Mouse (Mus musculus): ENCODE measurements around the gene Cdc20b. TPM values are rescaled to one million over a fixed set of nuclear protein-coding genes. Genes with fewer than 3 reads are reported as not detected.
A peak's percentile ranks its signal among the peaks of the same experiment; 100 is the strongest.

Cdc20b gene
- polyA plus RNA-seq, 1 experiment, result 0.47 TPM

- Histone ChIP-seq H3K27ac (ENCODE audit: control insufficient read depth, insufficient read depth, low read length) (no peak overlapping the region), H3K36me3 (ENCODE audit: control insufficient read depth, insufficient read depth, low read length) (no peaks in the 10 kb centered on the region), H3K4me3 (ENCODE audit: control insufficient read depth, insufficient read depth, low read length) (no peak overlapping the region), H3K27me3 (ENCODE audit: control insufficient read depth, insufficient read depth, low read length) (no peaks in the 10 kb centered on the region), H3K4me1 (replicated peaks; ENCODE audit: control insufficient read depth, insufficient read depth, low read length) (peaks cover 19% of the 10 kb centered on the region)
- DNase-seq, result peak; percentile 81
- no peak for TF ChIP-seq POLR2A (IDR thresholded peaks at IDR 0.05; ENCODE audit: control insufficient read depth, extremely low read depth, insufficient read depth, low read length, poor library complexity)
- no peak for TF ChIP-seq CTCF (IDR thresholded peaks at IDR 0.05; ENCODE audit: borderline replicate concordance, control insufficient read depth, extremely low read depth, insufficient read depth, low read length, poor library complexity)
- WGBS, result 1% methylated on average over 4 of the region's 4 CpGs
Observed at GRCm38 (mm10) chr13:113035852-113036251, 941 bp downstream of the Cdc20b start.

- Histone ChIP-seq H3K27ac (ENCODE audit: control insufficient read depth, insufficient read depth, low read length) (no peak overlapping the region), H3K4me1 (replicated peaks; ENCODE audit: control insufficient read depth, insufficient read depth, low read length) (peaks cover 9% of the 10 kb centered on the region), H3K27me3 (ENCODE audit: control insufficient read depth, insufficient read depth, low read length) (no peaks in the 10 kb centered on the region), H3K36me3 (ENCODE audit: control insufficient read depth, insufficient read depth, low read length) (no peaks in the 10 kb centered on the region), H3K4me3 (ENCODE audit: control insufficient read depth, insufficient read depth, low read length) (no peak overlapping the region)
- TF ChIP-seq POLR2A (IDR thresholded peaks at IDR 0.05; ENCODE audit: control insufficient read depth, extremely low read depth, insufficient read depth, low read length, poor library complexity) (no peak), CTCF (IDR thresholded peaks at IDR 0.05; ENCODE audit: borderline replicate concordance, control insufficient read depth, extremely low read depth, insufficient read depth, low read length, poor library complexity) (no peak)
- DNase-seq, result no peak
- 84% methylated on average over 3 of the region's 3 CpGs for WGBS
Observed at GRCm38 (mm10) chr13:113044876-113045275, 10.0 kb downstream of the Cdc20b start.

- 65% methylated on average over 18 of the region's 18 CpGs for WGBS
- TF ChIP-seq POLR2A (IDR thresholded peaks at IDR 0.05; ENCODE audit: control insufficient read depth, extremely low read depth, insufficient read depth, low read length, poor library complexity) (no peak), CTCF (IDR thresholded peaks at IDR 0.05; ENCODE audit: borderline replicate concordance, control insufficient read depth, extremely low read depth, insufficient read depth, low read length, poor library complexity) (no peak)
- Histone ChIP-seq H3K4me3 (ENCODE audit: control insufficient read depth, insufficient read depth, low read length) (no peak overlapping the region), H3K4me1 (replicated peaks; ENCODE audit: control insufficient read depth, insufficient read depth, low read length) (peaks cover 9% of the 10 kb centered on the region), H3K27me3 (ENCODE audit: control insufficient read depth, insufficient read depth, low read length) (no peaks in the 10 kb centered on the region), H3K27ac (ENCODE audit: control insufficient read depth, insufficient read depth, low read length) (no peak overlapping the region), H3K36me3 (ENCODE audit: control insufficient read depth, insufficient read depth, low read length) (no peaks in the 10 kb centered on the region)
- no peak for DNase-seq
Observed at GRCm38 (mm10) chr13:113045458-113046110, 10.7 kb downstream of the Cdc20b start.

GRCm38 (mm10) chr13:113046211-113046883, 11.4 kb downstream of the Cdc20b start, which contains the start of gene Gpx8:
TSS of gene Gpx8 (minus strand) at chr13:113046410.
- WGBS, result 12% methylated on average over 21 of the region's 21 CpGs
- TF ChIP-seq POLR2A (IDR thresholded peaks at IDR 0.05; ENCODE audit: control insufficient read depth, extremely low read depth, insufficient read depth, low read length, poor library complexity), result no peak
- H3K27me3 ChIP-seq (ENCODE audit: control insufficient read depth, insufficient read depth, low read length), result no peaks in the 10 kb centered on the region
- no peak within 1 kb of the TSS for H3K27ac ChIP-seq (ENCODE audit: control insufficient read depth, insufficient read depth, low read length)
- H3K4me1 ChIP-seq (replicated peaks; ENCODE audit: control insufficient read depth, insufficient read depth, low read length), result peaks cover 9% of the 10 kb centered on the region
- peak within 1 kb of the TSS; percentile 20; the same call in 1 of the 2 replicates for H3K4me3 ChIP-seq (ENCODE audit: control insufficient read depth, insufficient read depth, low read length)
- H3K36me3 ChIP-seq (ENCODE audit: control insufficient read depth, insufficient read depth, low read length), result no peaks in the 10 kb centered on the region
- peak; percentile 48 for DNase-seq

GRCm38 (mm10) chr13:113047018-113047417, 12.1 kb downstream of the Cdc20b start:
- H3K4me1 ChIP-seq (replicated peaks; ENCODE audit: control insufficient read depth, insufficient read depth, low read length), result peaks cover 9% of the 10 kb centered on the region

GRCm38 (mm10) chr13:113047647-113048046, 12.7 kb downstream of the Cdc20b start:
- no peak for DNase-seq
- no peak overlapping the region for H3K4me3 ChIP-seq (ENCODE audit: control insufficient read depth, insufficient read depth, low read length)
- TF ChIP-seq POLR2A (IDR thresholded peaks at IDR 0.05; ENCODE audit: control insufficient read depth, extremely low read depth, insufficient read depth, low read length, poor library complexity), result no peak
- TF ChIP-seq CTCF (IDR thresholded peaks at IDR 0.05; ENCODE audit: borderline replicate concordance, control insufficient read depth, extremely low read depth, insufficient read depth, low read length, poor library complexity), result no peak
- no peaks in the 10 kb centered on the region for H3K36me3 ChIP-seq (ENCODE audit: control insufficient read depth, insufficient read depth, low read length)
- H3K4me1 ChIP-seq (replicated peaks; ENCODE audit: control insufficient read depth, insufficient read depth, low read length), result peaks cover 9% of the 10 kb centered on the region
- WGBS, result 73% methylated on average over 3 of the region's 3 CpGs
- no peak overlapping the region for H3K27ac ChIP-seq (ENCODE audit: control insufficient read depth, insufficient read depth, low read length)
- H3K27me3 ChIP-seq (ENCODE audit: control insufficient read depth, insufficient read depth, low read length), result no peaks in the 10 kb centered on the region

More at GRCm38 (mm10) chr13:113047018-113047417, 12.1 kb downstream of the Cdc20b start:
- TF ChIP-seq POLR2A (IDR thresholded peaks at IDR 0.05; ENCODE audit: control insufficient read depth, extremely low read depth, insufficient read depth, low read length, poor library complexity) (no peak), CTCF (IDR thresholded peaks at IDR 0.05; ENCODE audit: borderline replicate concordance, control insufficient read depth, extremely low read depth, insufficient read depth, low read length, poor library complexity) (no peak)
- H3K36me3 ChIP-seq (ENCODE audit: control insufficient read depth, insufficient read depth, low read length), result no peaks in the 10 kb centered on the region
- DNase-seq, result no peak
- no peaks in the 10 kb centered on the region for H3K27me3 ChIP-seq (ENCODE audit: control insufficient read depth, insufficient read depth, low read length)
- H3K4me3 ChIP-seq (ENCODE audit: control insufficient read depth, insufficient read depth, low read length), result no peak overlapping the region
- H3K27ac ChIP-seq (ENCODE audit: control insufficient read depth, insufficient read depth, low read length), result no peak overlapping the region

Measured in thymus, adult 2 months (tissue).